Mouse (Mus musculus) adrenal gland (tissue): Measurements from ENCODE around the gene Srgap3.

Experiments
- intact Hi-C: fragments of 180-260 bp; cut with DNase I; formaldehyde crosslinking; loops from one replicate; pipeline ENCODE4 v1.15.1; 2025

Gene Srgap3

GRCm38 (mm10) chr6:112820298-112820992 lies 126.6 kb downstream of the Srgap3 start:
- intact Hi-C loops, result no loop called here

- intact Hi-C loops, result no loop called here
Measured at GRCm38 (mm10) chr6:112818403-112818901, 128.6 kb downstream of the Srgap3 start.

GRCm38 (mm10) chr6:112815604-112816003 lies 131.5 kb downstream of the Srgap3 start:
- intact Hi-C loops, result no loop called here

- intact Hi-C loops, result no loop called here
Measured at GRCm38 (mm10) chr6:112814525-112815086, 132.5 kb downstream of the Srgap3 start.

- intact Hi-C loops, result no loop called here
Measured at GRCm38 (mm10) chr6:112812884-112813283, 134.2 kb downstream of the Srgap3 start.

- intact Hi-C loops, result no loop called here
Measured at GRCm38 (mm10) chr6:112810521-112810830, 136.6 kb downstream of the Srgap3 start.

- intact Hi-C loops, result no loop called here
Measured at GRCm38 (mm10) chr6:112809658-112810520, 137.2 kb downstream of the Srgap3 start.

GRCm38 (mm10) chr6:112808738-112809137 lies 138.3 kb downstream of the Srgap3 start:
- intact Hi-C loops, result no loop called here

- intact Hi-C loops, result no loop called here
Measured at GRCm38 (mm10) chr6:112801917-112802316, 145.1 kb downstream of the Srgap3 start.

GRCm38 (mm10) chr6:112798378-112798777 lies 148.7 kb downstream of the Srgap3 start:
- intact Hi-C loops, result no loop called here

GRCm38 (mm10) chr6:112796607-112797006 lies 150.5 kb downstream of the Srgap3 start:
- intact Hi-C loops, result no loop called here

GRCm38 (mm10) chr6:112793887-112794286 lies 153.2 kb downstream of the Srgap3 start:
- intact Hi-C loops, result no loop called here

GRCm38 (mm10) chr6:112789901-112790300 lies 157.2 kb downstream of the Srgap3 start:
- intact Hi-C loops, result no loop called here

GRCm38 (mm10) chr6:112788617-112789016 lies 158.4 kb downstream of the Srgap3 start:
- intact Hi-C loops, result no loop called here

- intact Hi-C loops, result no loop called here
Measured at GRCm38 (mm10) chr6:112788174-112788573, 158.9 kb downstream of the Srgap3 start.

GRCm38 (mm10) chr6:112781409-112782093 lies 165.5 kb downstream of the Srgap3 start:
- intact Hi-C loops, result loop anchor here (5.0 kb wide), 1 partner anchor 64 kb away; no protein-coding TSS in a partner anchor

- intact Hi-C loops, result no loop called here
Measured at GRCm38 (mm10) chr6:112778211-112778610, 168.9 kb downstream of the Srgap3 start.

GRCm38 (mm10) chr6:112776718-112777117 lies 170.3 kb downstream of the Srgap3 start:
- intact Hi-C loops, result no loop called here

GRCm38 (mm10) chr6:112773754-112774153 lies 173.3 kb downstream of the Srgap3 start:
- intact Hi-C loops, result no loop called here

- intact Hi-C loops, result no loop called here
Measured at GRCm38 (mm10) chr6:112770996-112771395, 176.1 kb downstream of the Srgap3 start.

- intact Hi-C loops, result no loop called here
Measured at GRCm38 (mm10) chr6:112758541-112758940, 188.5 kb downstream of the Srgap3 start.
